Mouse (Mus musculus) kidney, adult 2 months (tissue): ENCODE results near the gene Tmem233. TPM values are rescaled to one million over a fixed set of nuclear protein-coding genes. Genes with fewer than 3 reads are reported as not detected.

ENCODE experiments used
- DNase-seq: peaks from one replicate; pipeline ENCODE4 v3.0.0; 2021
- H3K27ac ChIP-seq: fragments of 200-500 bp; 2 replicates; pipeline ENCODE4 v1.5.1; 2012; ENCODE audit warnings: low read depth, low read length, control low read depth, inconsistent platforms; ENCODE audit not compliant: insufficient read depth
- H3K27me3 ChIP-seq: fragments of 200-500 bp; replicated peaks from 2 replicates; pipeline ENCODE4 v1.6.1; 2012; ENCODE audit warnings: mild to moderate bottlenecking, moderate library complexity, low read length, inconsistent platforms; ENCODE audit not compliant: control insufficient read depth, insufficient read depth
- H3K36me3 ChIP-seq: fragments of 200-500 bp; 2 replicates; pipeline ENCODE4 v1.6.1; 2012; ENCODE audit warnings: mild to moderate bottlenecking, moderate library complexity, low read length, inconsistent platforms; ENCODE audit not compliant: control insufficient read depth, insufficient read depth
- H3K4me1 ChIP-seq: fragments of 200-500 bp; 2 replicates; pipeline ENCODE4 v1.6.1; 2011; ENCODE audit warnings: low read length; ENCODE audit not compliant: control insufficient read depth, insufficient read depth
- H3K4me3 ChIP-seq: fragments of 200-500 bp; 2 replicates; pipeline ENCODE4 v1.5.1; 2011; ENCODE audit warnings: mild to moderate bottlenecking, low read depth, low read length, control low read depth; ENCODE audit not compliant: insufficient read depth
- CTCF ChIP-seq: fragments of 200-500 bp; conservative IDR thresholded peaks from 2 replicates; pipeline ENCODE4 v1.5.1; 2011; ENCODE audit warnings: low read depth, mild to moderate bottlenecking, control low read depth, low read length, moderate library complexity, mixed read lengths; ENCODE audit not compliant: insufficient read depth, insufficient read length
- POLR2A ChIP-seq: fragments of 200-500 bp; IDR thresholded peaks from one replicate; pipeline ENCODE4 v1.6.1; 2011; ENCODE audit warnings: low read depth, low read length, control low read depth
- WGBS: fragments of 180-500 bp; shearing (Covaris S2); methylation state at CpG from one replicate; pipeline ENCODE4 v1.1.7; 2018; 5-methylcytosine and 5-hydroxymethylcytosine counted together
- polyA plus RNA-seq: library from polyadenylated mRNA; depleted of rRNA; stranded (reverse); fragments of >200 nt; gene quantifications from 2 replicates; pipeline ENCODE4 v1.2.3, GENCODE M21; 2012

The Tmem233 gene
- polyA plus RNA-seq, 1 experiment = 0.31 TPM

DNA sequence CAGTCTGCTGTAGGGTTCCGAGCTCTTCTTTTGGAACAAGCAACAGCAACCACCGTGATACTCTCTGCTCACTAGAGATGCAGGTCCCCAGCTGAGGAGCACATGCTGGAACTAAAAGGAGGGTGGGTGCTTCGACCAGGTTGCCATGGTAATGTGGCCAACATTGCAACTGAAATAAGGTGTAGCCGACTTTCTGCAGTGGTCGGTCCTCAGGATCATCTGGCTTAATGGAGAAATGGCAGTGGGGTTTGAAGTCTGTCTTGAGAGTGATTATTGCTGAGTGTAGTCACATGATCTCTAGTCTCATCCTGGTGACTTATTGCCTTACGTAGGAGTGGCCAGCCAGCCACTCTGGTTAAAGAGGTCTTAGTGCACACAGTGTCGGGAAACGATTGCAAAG lies 69.2 kb downstream of the Tmem233 start:
- Histone ChIP-seq H3K27ac (no peak overlapping the region), H3K27me3 (no peaks in the 10 kb centered on the region), H3K4me3 (no peak overlapping the region), H3K4me1 (peaks cover 3% of the 10 kb centered on the region; the same call in 1 of the 2 replicates), H3K36me3 (peaks cover 11% of the 10 kb centered on the region)
- DNase-seq = no peak
- 50% methylated on average over 8 of the region's 8 CpGs for WGBS
- TF ChIP-seq CTCF (no peak), POLR2A (no peak)

DNA sequence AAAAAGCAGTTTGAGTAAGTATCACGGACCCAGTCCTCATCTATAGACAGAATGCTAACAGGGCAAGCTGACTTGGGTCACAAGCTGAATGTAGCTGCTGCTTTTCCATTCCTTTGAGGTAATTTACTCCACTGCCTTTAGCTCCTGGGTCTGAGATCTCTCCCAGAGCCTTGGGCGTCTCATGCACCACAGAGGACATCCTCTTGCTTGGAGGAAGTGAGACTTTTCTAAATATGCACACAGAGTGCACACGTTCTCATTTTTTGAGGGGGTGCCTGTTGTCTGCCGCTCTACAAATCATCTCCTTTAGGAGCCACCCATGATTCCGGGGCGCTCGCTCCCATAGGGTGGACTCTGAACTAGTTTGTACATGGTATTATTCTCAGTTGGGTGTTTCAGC lies 70.5 kb downstream of the Tmem233 start:
- TF ChIP-seq POLR2A = no peak
- Histone ChIP-seq H3K4me3 (no peak overlapping the region), H3K27me3 (no peaks in the 10 kb centered on the region), H3K4me1 (peaks cover 3% of the 10 kb centered on the region; the same call in 1 of the 2 replicates), H3K36me3 (peaks cover 8% of the 10 kb centered on the region), H3K27ac (no peak overlapping the region)
- no peak for DNase-seq
- WGBS = 93% methylated on average over 7 of the region's 7 CpGs

DNA sequence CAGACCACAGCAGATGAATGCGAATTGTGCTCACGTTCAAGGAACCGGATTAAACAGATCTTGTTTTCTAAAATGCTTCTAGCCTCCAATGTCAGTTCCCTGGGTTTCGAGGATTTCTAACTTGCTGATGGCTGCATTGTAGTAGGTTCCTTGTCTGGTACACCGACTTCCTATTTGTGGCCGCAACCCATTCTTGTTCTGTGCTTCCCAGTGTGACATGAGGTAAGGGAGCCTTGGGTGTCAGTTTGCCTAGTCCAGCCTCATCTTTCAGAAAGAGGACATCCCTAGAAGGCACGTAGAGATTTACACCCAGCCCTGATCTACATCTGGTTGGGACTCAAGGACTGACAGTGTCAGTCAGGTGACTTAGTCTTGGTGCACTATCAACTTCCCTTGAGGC lies 71.3 kb downstream of the Tmem233 start:
- Histone ChIP-seq H3K4me3 (no peak overlapping the region), H3K27me3 (no peaks in the 10 kb centered on the region), H3K4me1 (peaks cover 3% of the 10 kb centered on the region; the same call in 1 of the 2 replicates), H3K27ac (no peak overlapping the region), H3K36me3 (peaks cover 7% of the 10 kb centered on the region)
- DNase-seq = no peak
- no peak for TF ChIP-seq CTCF
- TF ChIP-seq POLR2A = no peak
- WGBS = 95% methylated on average over 7 of the region's 7 CpGs

DNA sequence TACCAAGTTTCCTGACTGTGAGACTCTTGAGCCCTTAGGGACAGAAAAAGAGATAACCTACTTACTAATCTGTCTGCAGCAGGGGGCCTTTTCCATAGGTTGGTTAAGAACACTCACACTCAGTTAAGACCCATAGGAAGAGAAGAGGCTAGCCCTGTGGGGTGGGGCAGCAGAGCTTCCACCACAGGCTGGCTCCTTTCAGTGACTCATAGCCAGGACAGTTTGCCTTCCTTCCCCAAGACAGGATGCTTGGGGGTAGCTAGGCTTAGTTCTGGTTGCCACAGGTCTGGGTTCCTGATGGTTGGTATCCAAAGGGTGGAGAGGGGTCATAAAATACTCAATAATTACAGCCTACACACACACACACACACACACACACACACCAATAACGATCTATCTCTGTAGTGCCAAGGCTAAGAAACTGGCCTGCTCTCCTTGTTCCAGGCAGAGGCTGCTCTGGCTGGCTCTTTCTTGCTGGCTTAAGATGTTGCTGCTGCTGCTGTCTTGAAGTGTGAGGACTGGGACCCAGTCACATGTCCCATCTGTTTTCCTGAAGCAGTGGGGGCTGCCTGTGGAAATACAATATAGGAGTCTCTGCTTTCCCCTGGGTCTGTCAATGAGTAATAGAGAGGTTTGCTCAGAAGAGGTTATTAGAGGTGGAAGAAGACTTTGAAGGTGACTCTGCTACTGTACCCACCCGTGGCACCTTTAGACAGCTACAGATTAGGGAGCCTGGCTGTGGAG lies 73.0 kb downstream of the Tmem233 start:
- H3K27ac ChIP-seq = peak overlapping the region; percentile 24; the same call in 1 of the 2 replicates
- peak; percentile 32 for DNase-seq
- 32% methylated on average over 2 of the region's 2 CpGs for WGBS

DNA sequence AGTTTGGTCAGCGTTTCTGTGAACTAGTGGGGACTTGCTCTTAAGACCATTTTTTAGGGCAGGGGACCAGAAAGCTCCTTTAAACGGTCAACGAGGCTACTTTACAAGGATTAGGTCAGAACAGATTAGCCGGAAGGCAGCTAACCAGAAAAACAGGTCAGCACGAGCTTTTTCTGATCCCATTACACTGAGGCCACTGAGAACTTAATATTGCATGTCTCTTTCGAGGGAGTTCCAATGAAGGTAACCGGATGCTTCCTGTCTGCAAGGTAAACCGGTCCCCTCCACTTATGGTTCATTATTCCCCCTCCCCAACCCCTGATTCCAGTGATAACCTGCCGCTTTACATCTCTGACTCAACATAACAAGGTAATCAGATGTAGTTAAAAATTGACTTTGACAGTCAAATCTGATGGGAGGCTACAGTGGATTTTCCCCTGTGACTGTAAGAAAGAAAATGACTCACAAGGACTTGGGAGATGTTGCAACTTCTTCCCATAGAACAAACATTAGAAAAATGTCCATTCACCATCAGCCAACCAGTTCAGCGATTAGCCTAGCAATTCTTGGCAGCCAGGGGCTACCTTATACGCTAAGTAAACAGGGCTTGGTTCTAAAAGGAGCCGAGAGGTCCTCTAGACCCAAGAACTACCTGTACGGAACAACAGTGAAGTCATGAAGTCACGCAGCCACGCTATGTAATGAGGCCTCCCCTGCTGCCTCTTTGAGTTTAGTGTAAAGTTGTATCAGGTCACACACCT lies 73.8 kb downstream of the Tmem233 start:
- Histone ChIP-seq H3K36me3 (peaks cover 6% of the 10 kb centered on the region), H3K27me3 (no peaks in the 10 kb centered on the region), H3K27ac (peak overlapping the region; percentile 27), H3K4me1 (peaks cover 3% of the 10 kb centered on the region; the same call in 1 of the 2 replicates), H3K4me3 (no peak overlapping the region)
- WGBS = 52% methylated on average over 15 of the region's 15 CpGs
- DNase-seq = peak; percentile 43
- TF ChIP-seq CTCF (no peak), POLR2A (no peak)

More for the DNA sequence above, 73.0 kb downstream of the Tmem233 start:
- H3K4me3 ChIP-seq = no peak overlapping the region
- H3K27me3 ChIP-seq = no peaks in the 10 kb centered on the region
- peaks cover 7% of the 10 kb centered on the region for H3K36me3 ChIP-seq
- TF ChIP-seq CTCF = no peak
- no peak for TF ChIP-seq POLR2A
- peaks cover 3% of the 10 kb centered on the region; the same call in 1 of the 2 replicates for H3K4me1 ChIP-seq

DNA sequence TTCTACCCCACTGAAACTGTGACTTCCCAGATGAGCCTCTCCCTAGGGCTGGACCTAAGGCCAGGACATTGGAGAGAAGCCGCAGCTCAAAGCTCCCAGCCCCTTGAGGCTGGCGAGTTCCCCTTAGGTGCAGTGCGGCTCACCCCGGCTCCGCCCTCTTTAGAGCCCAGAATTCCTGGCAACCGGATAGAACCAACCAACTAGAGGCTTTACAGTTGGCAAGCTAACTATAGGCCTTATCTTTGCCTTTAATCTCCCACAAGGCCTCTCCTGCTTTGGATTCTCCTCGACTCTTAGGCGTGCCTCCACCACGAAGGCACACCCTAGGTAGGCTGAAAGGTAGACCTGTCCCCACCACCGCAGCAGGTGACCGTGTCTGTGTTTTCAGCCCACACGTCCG lies 75.3 kb downstream of the Tmem233 start:
- Histone ChIP-seq H3K27ac (peak overlapping the region; percentile 24; the same call in 1 of the 2 replicates), H3K4me1 (peaks cover 3% of the 10 kb centered on the region; the same call in 1 of the 2 replicates), H3K36me3 (no peaks in the 10 kb centered on the region), H3K4me3 (no peak overlapping the region), H3K27me3 (no peaks in the 10 kb centered on the region)
- TF ChIP-seq CTCF (no peak), POLR2A (no peak)
- peak; percentile 43 for DNase-seq
- WGBS = 81% methylated on average over 13 of the region's 13 CpGs
